Mouse (Mus musculus) gastrocnemius, postnatal 10 days (tissue): ENCODE measurements around the gene Olfr1290. TPM values are rescaled to one million over a fixed set of nuclear protein-coding genes. Genes with fewer than 3 reads are reported as not detected.

Experiments
- DNase-seq: peaks from one replicate; pipeline ENCODE4 v3.0.0; 2021; ENCODE audit warnings: mixed read lengths
- long read RNA-seq, 2 experiments: library from polyadenylated mRNA; stranded (forward); transcript quantifications; one replicate each; pipeline ENCODE4 v2.0.0; 2021
- total RNA-seq, 2 experiments: library from RNA; stranded (reverse); gene quantifications; 2 replicates each; pipeline ENCODE4 v1.2.3; 2021

Olfr1290 gene
- total RNA-seq, result not detected
- long read RNA-seq, experiment 1, result 0 reads
- long read RNA-seq, experiment 2, result 0 reads

GRCm38 (mm10) chr2:111493729-111494128 is at the start of gene Olfr1290:
Gene Olfr1290, minus strand, starts transcription at chr2:111493829.
- no peak for DNase-seq

DNA sequence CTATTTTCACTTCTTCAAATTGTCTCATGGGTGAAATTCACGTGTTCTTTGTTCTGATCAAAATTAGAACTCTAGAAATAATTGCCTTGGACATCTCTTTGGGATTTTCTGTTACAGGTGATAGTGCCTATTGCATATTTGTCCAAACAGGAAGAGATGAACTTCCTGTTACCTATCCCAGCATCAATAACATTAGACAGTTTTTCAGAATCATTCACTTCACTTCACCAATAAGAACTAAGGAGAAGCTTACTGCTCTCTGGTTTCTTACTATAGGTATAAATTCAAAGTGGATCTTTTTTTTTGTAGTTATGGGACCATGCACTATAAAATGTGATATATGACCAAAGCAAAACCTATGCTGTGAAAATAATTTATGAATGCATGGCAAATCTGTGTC is 46.6 kb upstream of the Olfr1290 start, which contains the start of gene Olfr1294:
Olfr1294 (minus strand) TSS at position 101 of the 400 bp plus-strand sequence.
- no peak for DNase-seq

DNA sequence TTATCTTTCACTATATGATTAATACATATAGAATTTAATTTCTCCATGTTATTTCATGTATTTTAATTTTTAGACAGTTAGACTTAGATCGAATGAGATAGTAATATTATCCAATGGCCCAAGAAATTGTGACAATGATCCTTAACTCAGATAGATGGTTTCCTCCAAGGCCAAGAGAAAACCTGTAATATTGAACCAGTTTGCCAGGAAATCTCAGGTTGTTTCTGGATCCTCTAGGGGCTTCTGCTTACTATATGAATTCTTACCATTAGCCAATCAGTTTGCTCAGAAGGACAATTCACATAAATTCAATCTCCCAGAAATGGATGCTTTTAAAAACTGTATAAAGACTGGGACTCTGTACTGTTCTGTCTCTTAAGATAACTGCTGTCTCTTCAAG is 31.3 kb upstream of the Olfr1290 start, which contains the start of gene Olfr1293-ps:
Olfr1293-ps (plus strand) TSS at position 301 of the 400 bp plus-strand sequence.
- no peak for DNase-seq

- no peak for DNase-seq
Observed at GRCm38 (mm10) chr2:111517451-111517850, 23.8 kb upstream of the Olfr1290 start.

DNA sequence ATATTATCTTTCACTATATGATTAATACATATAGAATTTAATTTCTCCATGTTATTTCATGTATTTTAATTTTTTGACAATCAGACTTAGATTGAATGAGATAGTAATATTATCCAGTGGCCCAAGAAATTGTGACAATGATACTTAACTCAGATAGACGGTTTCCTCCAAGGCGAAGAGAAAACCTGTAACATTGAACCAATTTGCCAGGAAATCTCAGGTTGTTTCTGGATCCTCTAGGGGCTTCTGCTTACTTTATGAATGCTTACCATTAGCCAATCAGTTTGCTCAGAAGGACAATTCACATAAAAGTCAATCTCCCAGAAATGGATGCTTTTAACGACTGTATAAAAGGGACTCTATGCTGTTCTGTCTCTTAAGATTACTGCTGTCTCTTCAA is 3.3 kb upstream of the Olfr1290 start, which contains the start of gene Olfr1291-ps1:
Olfr1291-ps1 (plus strand) TSS at position 301 of the 400 bp plus-strand sequence.
- DNase-seq, result no peak

- no peak for DNase-seq
Observed at GRCm38 (mm10) chr2:111480519-111480918, 13.1 kb downstream of the Olfr1290 start, which contains the start of gene Olfr1289. Gene Olfr1289, plus strand, starts transcription at chr2:111480819.

GRCm38 (mm10) chr2:111473801-111474200 is 19.8 kb downstream of the Olfr1290 start, which contains the start of gene Olfr1288:
Gene Olfr1288, plus strand, starts transcription at chr2:111474101.
- DNase-seq, result no peak

- DNase-seq, result no peak
Observed at GRCm38 (mm10) chr2:111448842-111449241, 44.8 kb downstream of the Olfr1290 start, which contains the start of gene Olfr1287. Gene Olfr1287, plus strand, starts transcription at chr2:111449142.

Other genes with a start within 250 kb of the Olfr1290 start
- gene Olfr1276, start 239.3 kb downstream of the Olfr1290 start, total RNA-seq, result not detected
- not detected for gene Olfr1277, start 219.7 kb downstream of the Olfr1290 start, total RNA-seq
- not detected for gene Olfr1278, start 203.7 kb downstream of the Olfr1290 start, total RNA-seq
- gene Olfr1279, start 193.2 kb downstream of the Olfr1290 start, total RNA-seq, result not detected
- not detected for gene Olfr1280, start 179.8 kb downstream of the Olfr1290 start, total RNA-seq
- not detected for gene Olfr1281, start 167.3 kb downstream of the Olfr1290 start, total RNA-seq
- gene Olfr1282, start 157.8 kb downstream of the Olfr1290 start, total RNA-seq, result not detected
- gene Olfr1283, start 127.0 kb downstream of the Olfr1290 start, total RNA-seq, result not detected
- gene Olfr1284, start 118.3 kb downstream of the Olfr1290 start, total RNA-seq, result not detected
- not detected for gene Olfr1286, start 70.7 kb downstream of the Olfr1290 start, total RNA-seq
- not detected for gene Olfr1287, start 44.7 kb downstream of the Olfr1290 start, total RNA-seq
- not detected for gene Olfr1288, start 19.7 kb downstream of the Olfr1290 start, total RNA-seq
- not detected for gene Olfr1289, start 13.0 kb downstream of the Olfr1290 start, total RNA-seq
- gene Olfr1291-ps1, start 3.4 kb upstream of the Olfr1290 start, total RNA-seq, result not detected
- gene Olfr1293-ps, start 31.4 kb upstream of the Olfr1290 start, total RNA-seq, result not detected
- not detected for gene Olfr1294, start 46.5 kb upstream of the Olfr1290 start, total RNA-seq
- not detected for gene Olfr1295, start 75.9 kb upstream of the Olfr1290 start, total RNA-seq
- not detected for gene Olfr1297, start 132.7 kb upstream of the Olfr1290 start, total RNA-seq
- gene Olfr1298, start 155.4 kb upstream of the Olfr1290 start, total RNA-seq, result not detected
- not detected for gene Olfr1299, start 167.6 kb upstream of the Olfr1290 start, total RNA-seq